Mouse (Mus musculus) small intestine, adult 10 weeks (tissue): Measurements from ENCODE around the gene Lrrc37a. TPM values are rescaled to one million over a fixed set of nuclear protein-coding genes. Genes with fewer than 3 reads are reported as not detected.

ENCODE experiments used
- polyA plus RNA-seq: library from polyadenylated mRNA; stranded (reverse); fragments of 350-450 nt; fragmentation: Illumina TruSeq; extraction: RNeasy Lipid Tissue Mini Kit (QIAGEN cat#74804); gene quantifications from one replicate; pipeline ENCODE4 v1.2.3, GENCODE M21; 2014; ENCODE audit warnings: low replicate concordance

The Lrrc37a gene
- not detected for polyA plus RNA-seq

GRCm38 (mm10) chr11:103504497-103504896 lies at the start of gene Lrrc37a:
Gene Lrrc37a, minus strand, starts transcription at chr11:103504597.

DNA sequence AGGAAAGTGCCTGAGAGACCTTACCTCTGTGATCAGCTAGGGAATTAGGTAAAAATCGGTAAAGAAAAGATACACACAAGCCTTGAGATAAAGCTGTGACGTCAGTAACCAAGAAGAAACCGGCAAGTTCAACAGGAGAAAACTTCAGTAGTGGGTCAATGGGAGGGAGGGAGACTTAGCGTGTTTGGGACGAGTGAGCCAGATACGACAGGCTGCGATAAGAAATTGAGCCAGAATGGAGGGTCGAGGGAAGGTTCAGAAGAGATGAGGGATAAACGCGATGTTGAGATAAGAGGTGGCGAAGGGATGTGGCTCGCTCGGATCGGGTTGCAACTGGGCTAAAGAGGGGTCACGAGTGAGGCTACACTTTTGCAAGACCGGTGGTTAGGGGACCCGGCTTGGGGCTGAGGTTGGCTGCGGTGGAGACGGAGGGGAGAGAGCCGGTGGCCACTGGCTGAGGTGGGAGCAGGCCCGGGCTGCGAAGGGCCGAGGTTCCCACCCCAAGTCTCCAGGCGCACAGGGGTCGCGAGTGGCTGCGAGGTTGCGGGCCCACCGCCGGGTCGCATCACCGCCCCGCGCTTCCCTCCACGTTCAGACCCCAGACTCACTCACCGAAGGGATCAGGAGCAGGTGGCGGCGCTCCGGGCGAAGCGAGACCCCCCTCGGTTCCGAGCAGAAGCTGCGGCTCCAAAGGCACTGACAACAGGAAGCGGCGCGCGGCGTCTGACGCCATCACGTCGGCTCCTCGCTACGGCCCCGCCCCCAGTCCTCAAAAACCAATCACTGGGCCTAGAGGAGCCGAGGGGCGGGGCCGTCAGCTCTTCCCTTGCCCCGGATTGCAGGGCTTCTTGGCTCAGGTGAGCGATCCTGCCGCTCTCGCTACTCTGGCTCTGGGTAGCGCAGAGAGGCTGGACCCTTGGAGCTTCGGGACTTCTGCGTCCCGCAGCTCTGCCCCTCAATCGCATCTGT lies 92.1 kb downstream of the Lrrc37a start, which contains the start of gene Plekhm1:
Plekhm1 (minus strand) TSS at position 707 of the 969 bp plus-strand sequence.

Other genes with a start within 250 kb of the Lrrc37a start
- gene Map3k14, start 237.1 kb downstream of the Lrrc37a start, polyA plus RNA-seq, result not detected
- 1.1 TPM for gene Arhgap27, start 140.9 kb downstream of the Lrrc37a start, polyA plus RNA-seq
- gene Plekhm1, start 91.9 kb downstream of the Lrrc37a start, polyA plus RNA-seq, result 1.1 TPM
- not detected for gene Gm884, start 116.5 kb upstream of the Lrrc37a start, polyA plus RNA-seq
- not detected for gene Lyzl6, start 134.3 kb upstream of the Lrrc37a start, polyA plus RNA-seq
- not detected for gene Rprml, start 145.0 kb upstream of the Lrrc37a start, polyA plus RNA-seq
- gene Gosr2, start 193.3 kb upstream of the Lrrc37a start, polyA plus RNA-seq, result 84.3 TPM
- gene Wnt9b, start 245.2 kb upstream of the Lrrc37a start, polyA plus RNA-seq, result not detected